Mouse (Mus musculus) duodenum, adult 2 months (tissue): ENCODE measurements around the gene Vmn2r56. TPM values are rescaled to one million over a fixed set of nuclear protein-coding genes. Genes with fewer than 3 reads are reported as not detected.

Experiments used
- polyA plus RNA-seq: library from polyadenylated mRNA; depleted of rRNA; stranded (reverse); fragments of >200 nt; gene quantifications from 2 replicates; pipeline ENCODE4 v1.2.3, GENCODE M21; 2012; ENCODE audit warnings: low replicate concordance; rRNA removed

The Vmn2r56 gene
- polyA plus RNA-seq, result not detected in 2 replicates

GRCm38 (mm10) chr7:12734904-12735303 lies at the start of gene Vmn2r56:
Gene Vmn2r56 (minus strand): TSS chr7:12735004.

GRCm38 (mm10) chr7:12684903-12685302 lies 49.9 kb downstream of the Vmn2r56 start, which contains the start of gene Vmn2r55:
Gene Vmn2r55 (minus strand): TSS chr7:12685003.

GRCm38 (mm10) chr7:12640219-12640618 lies 94.6 kb downstream of the Vmn2r56 start, which contains the start of gene Vmn2r54:
Gene Vmn2r54 (minus strand): TSS chr7:12640319.

Other genes starting within 250 kb of the Vmn2r56 start
- gene 2900092C05Rik, start 222.5 kb downstream of the Vmn2r56 start, polyA plus RNA-seq, result not detected in 2 replicates
- under 0.01 TPM in 1 of 2 replicates, not detected in the other for gene Vmn2r53, start 126.2 kb downstream of the Vmn2r56 start, polyA plus RNA-seq
- not detected in 2 replicates for gene Vmn2r54, start 94.7 kb downstream of the Vmn2r56 start, polyA plus RNA-seq
- not detected in 2 replicates for gene Vmn2r55, start 50.0 kb downstream of the Vmn2r56 start, polyA plus RNA-seq
- 0.25 and 0.32 TPM in 2 replicates for gene Zscan18, start 68.6 kb upstream of the Vmn2r56 start, polyA plus RNA-seq
- 0.04 and 0.11 TPM in 2 replicates for gene Zfp329, start 83.9 kb upstream of the Vmn2r56 start, polyA plus RNA-seq
- gene Zfp110, start 99.8 kb upstream of the Vmn2r56 start, polyA plus RNA-seq, result 4.8 and 5.0 TPM in 2 replicates
- 0.16 TPM in 1 of 2 replicates, not detected in the other for gene Zfp128, start 146.2 kb upstream of the Vmn2r56 start, polyA plus RNA-seq
- gene Zscan22, start 162.8 kb upstream of the Vmn2r56 start, polyA plus RNA-seq, result 3.3 and 4.4 TPM in 2 replicates
- 923 and 1,500 TPM in 2 replicates for gene Rps5, start 187.3 kb upstream of the Vmn2r56 start, polyA plus RNA-seq
- 0.14 and 0.33 TPM in 2 replicates for gene Rnf225, start 192.4 kb upstream of the Vmn2r56 start, polyA plus RNA-seq
- 2.2 and 3.4 TPM in 2 replicates for gene Zfp324, start 230.8 kb upstream of the Vmn2r56 start, polyA plus RNA-seq
- gene Zfp446, start 242.8 kb upstream of the Vmn2r56 start, polyA plus RNA-seq, result 1.6 and 2.4 TPM in 2 replicates